Mouse (Mus musculus) kidney, postnatal 4 days (tissue): ENCODE data around the gene Actr6.

Experiments
- DNase-seq, 2 experiments: peaks; one replicate each; pipeline ENCODE4 v3.0.0; 2021; ENCODE audit warnings: mixed read lengths in 2 of 2

Gene Actr6

GRCm38 (mm10) chr10:89732001-89732794 lies at the start of gene Actr6:
Gene Actr6 (minus strand): TSS chr10:89732295.
- DNase-seq, result peak; percentile 95 to 96

- DNase-seq, result no peak
Observed at GRCm38 (mm10) chr10:89776029-89776428, 43.9 kb upstream of the Actr6 start.

- no peak for DNase-seq
Observed at GRCm38 (mm10) chr10:89771894-89772293, 39.8 kb upstream of the Actr6 start.

- DNase-seq, result no peak
Observed at GRCm38 (mm10) chr10:89769096-89769495, 37.0 kb upstream of the Actr6 start.

- DNase-seq, result no peak
Observed at GRCm38 (mm10) chr10:89768352-89769020, 36.4 kb upstream of the Actr6 start.

GRCm38 (mm10) chr10:89765790-89766714 lies 34.0 kb upstream of the Actr6 start:
- DNase-seq, result no peak

- DNase-seq, result no peak
Observed at GRCm38 (mm10) chr10:89764457-89765121, 32.5 kb upstream of the Actr6 start.

GRCm38 (mm10) chr10:89760772-89761171 lies 28.7 kb upstream of the Actr6 start:
- DNase-seq, result no peak

GRCm38 (mm10) chr10:89755231-89755630 lies 23.1 kb upstream of the Actr6 start:
- DNase-seq, result no peak

GRCm38 (mm10) chr10:89751069-89751468 lies 19.0 kb upstream of the Actr6 start:
- DNase-seq, result no peak

- DNase-seq, result no peak
Observed at GRCm38 (mm10) chr10:89748619-89749018, 16.5 kb upstream of the Actr6 start.

- no peak for DNase-seq
Observed at GRCm38 (mm10) chr10:89747911-89748310, 15.8 kb upstream of the Actr6 start.

GRCm38 (mm10) chr10:89747221-89747905 lies 15.3 kb upstream of the Actr6 start:
- no peak for DNase-seq

GRCm38 (mm10) chr10:89746581-89746980 lies 14.5 kb upstream of the Actr6 start:
- no peak for DNase-seq

GRCm38 (mm10) chr10:89745666-89746020 lies 13.5 kb upstream of the Actr6 start:
- no peak for DNase-seq

- peak; percentile 97 to 98 for DNase-seq
Observed at GRCm38 (mm10) chr10:89744871-89745665, 13.0 kb upstream of the Actr6 start, which contains the start of gene Uhrf1bp1l. Gene Uhrf1bp1l (plus strand): TSS chr10:89744991.

GRCm38 (mm10) chr10:89744341-89744740 lies 12.2 kb upstream of the Actr6 start:
- no peak for DNase-seq

- DNase-seq, result no peak
Observed at GRCm38 (mm10) chr10:89743266-89743665, 11.2 kb upstream of the Actr6 start.

- DNase-seq, result no peak
Observed at GRCm38 (mm10) chr10:89740995-89741394, 8.9 kb upstream of the Actr6 start.

- no peak for DNase-seq
Observed at GRCm38 (mm10) chr10:89739703-89740102, 7.6 kb upstream of the Actr6 start.

GRCm38 (mm10) chr10:89738395-89738794 lies 6.3 kb upstream of the Actr6 start:
- no peak for DNase-seq
